Mouse (Mus musculus): ENCODE data around the gene Rpp25. TPM values are rescaled to one million over a fixed set of nuclear protein-coding genes. Genes with fewer than 3 reads are reported as not detected.

The Rpp25 gene
- polyA plus RNA-seq, 2 experiments from 2014 or later: not detected

DNA sequence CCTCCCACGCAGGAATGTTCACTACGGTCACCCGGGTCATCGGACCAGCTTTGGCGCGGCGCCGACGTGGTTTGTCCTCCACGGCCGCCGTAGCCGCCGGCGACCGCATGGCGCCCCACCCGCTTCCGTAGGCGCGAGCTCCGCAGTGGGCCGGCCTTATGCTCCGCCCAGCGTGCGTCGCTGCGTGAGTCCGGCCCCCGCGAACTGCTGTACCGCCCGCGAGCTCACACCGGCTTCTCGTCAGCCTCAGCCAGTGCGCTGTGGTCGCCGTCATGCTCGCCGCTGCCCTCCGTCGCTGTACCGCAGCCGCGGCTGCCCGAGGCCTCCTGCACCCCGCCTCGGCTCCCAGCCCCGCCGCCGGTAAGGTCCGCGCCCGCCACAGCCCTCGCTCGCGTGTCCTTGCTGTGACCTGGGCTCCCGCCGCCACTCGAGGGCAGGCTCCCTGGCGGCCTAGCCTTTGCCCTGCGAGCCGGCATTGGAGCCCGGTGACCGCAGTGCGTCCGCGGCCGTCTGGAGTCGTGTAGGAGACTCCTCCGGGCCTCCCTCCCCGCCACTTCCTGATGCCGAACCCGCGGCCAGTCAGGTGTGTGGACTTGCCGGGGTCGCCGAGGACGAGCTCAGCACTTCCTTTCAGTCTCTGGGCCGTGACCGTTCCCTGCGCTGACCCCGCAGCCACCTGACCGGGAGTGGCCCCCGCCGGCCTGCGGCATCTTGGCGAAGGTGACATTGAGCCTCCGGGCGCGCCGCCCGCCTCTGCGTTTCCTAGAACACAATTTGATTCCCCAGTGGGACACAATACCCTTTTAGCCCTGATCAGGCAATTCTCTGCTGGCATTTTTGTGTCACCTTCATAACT lies 17.5 kb downstream of the Rpp25 start, which contains the start of gene Cox5a:
Gene Cox5a, plus strand, starts transcription at position 219 of the 856 bp plus-strand sequence.
- peak; percentile 88 for ATAC-seq

DNA sequence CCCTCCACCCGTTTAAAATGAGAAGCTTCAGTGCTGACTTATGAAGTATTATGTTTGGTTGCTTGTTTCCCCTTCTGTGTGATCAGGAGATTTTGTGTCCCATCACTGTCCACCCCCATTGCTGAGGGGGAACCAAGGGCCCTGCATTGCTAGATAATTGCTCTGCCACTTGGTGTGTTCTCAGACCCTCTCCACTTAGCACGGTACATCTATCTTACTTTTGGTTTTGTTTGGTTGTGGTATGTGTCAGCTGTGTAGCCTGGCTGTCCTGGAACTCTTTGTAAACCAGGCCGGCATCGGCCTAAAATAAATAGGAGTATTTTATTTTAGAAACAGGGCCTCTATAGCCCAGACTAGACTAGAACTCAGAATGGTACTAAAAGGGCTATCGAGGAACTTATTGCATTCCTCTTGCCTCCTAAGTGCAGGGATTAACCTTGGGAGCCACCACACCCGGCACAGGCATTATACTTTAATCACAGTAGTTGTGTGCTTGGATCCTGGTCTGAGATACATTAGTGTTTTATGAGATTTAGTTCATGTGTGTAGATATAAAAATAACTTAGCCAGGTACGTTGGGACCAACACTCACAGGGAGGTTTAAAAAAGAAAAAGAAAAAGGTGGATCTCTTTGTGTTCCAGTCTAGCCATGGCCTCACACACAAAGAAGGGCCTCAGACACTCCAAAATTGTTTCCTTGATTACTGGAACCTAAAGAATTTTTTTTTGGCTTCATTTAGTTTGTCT lies 18.5 kb downstream of the Rpp25 start:
- ATAC-seq: no peak

GRCm38 (mm10) chr9:57522861-57523246 lies 19.0 kb downstream of the Rpp25 start:
- ATAC-seq: no peak

DNA sequence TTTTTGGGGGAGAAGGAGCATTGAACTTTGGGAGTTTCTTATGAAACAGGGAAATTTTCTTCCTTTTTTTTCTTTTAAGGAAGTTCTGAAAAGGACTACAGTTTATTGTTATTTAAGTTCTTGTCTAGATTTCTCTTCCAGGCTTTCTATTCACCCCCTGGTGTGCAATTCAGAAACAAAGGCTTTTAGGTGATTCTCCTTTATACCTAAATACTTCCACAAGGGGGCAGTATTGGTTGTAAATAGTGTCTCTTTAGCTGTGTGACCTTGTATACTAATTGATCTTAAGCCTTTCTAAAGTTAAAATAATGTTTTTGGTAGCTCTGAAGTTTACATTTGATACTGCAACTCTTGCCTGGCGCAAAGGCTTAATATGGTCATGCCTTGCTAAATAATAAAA lies 19.9 kb downstream of the Rpp25 start:
- ATAC-seq: no peak

- ATAC-seq: no peak
Measured at GRCm38 (mm10) chr9:57524439-57524838, 20.6 kb downstream of the Rpp25 start.

- ATAC-seq: no peak
Measured at GRCm38 (mm10) chr9:57525516-57525915, 21.7 kb downstream of the Rpp25 start.

GRCm38 (mm10) chr9:57526435-57526834 lies 22.6 kb downstream of the Rpp25 start:
- no peak for ATAC-seq

DNA sequence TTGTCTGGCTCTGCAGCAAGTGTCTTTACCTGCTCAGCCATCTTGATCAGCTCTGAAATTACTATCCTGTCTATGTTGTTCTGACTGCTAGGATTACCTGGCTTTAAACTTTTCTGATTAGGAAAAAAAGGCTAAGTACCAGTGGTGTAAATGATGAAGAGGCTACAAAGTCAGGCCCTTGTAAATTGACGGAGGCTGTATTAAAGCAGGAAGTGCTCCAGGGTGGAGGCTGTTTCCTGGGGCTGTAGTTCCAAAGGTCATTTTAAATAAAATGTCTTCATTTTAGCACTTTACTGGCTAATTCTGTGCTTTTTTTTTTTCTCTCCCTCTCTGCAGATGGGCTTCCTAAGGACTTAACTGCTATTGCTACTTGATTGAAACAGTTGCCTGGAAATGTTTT lies 28.1 kb downstream of the Rpp25 start:
- no peak for ATAC-seq

DNA sequence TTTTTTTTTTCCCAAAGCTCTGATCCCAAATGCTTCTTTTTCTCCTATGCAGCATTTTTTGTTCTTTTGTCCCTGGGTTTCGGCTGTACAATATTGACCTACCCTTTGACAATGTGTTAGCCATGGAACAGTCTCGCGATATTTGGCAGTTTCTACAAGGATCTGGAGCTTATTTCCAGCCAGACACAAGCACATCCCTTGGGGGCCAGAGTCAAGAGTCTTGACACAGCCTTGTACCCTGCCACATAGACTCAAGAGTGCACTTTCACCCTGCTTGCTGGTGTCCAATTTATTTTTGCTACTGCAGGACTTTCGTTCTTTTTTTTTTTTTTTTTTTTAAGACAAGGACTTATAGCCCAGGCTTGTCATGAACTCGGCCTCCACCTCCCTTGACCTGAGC lies 32.5 kb downstream of the Rpp25 start:
- no peak for ATAC-seq

DNA sequence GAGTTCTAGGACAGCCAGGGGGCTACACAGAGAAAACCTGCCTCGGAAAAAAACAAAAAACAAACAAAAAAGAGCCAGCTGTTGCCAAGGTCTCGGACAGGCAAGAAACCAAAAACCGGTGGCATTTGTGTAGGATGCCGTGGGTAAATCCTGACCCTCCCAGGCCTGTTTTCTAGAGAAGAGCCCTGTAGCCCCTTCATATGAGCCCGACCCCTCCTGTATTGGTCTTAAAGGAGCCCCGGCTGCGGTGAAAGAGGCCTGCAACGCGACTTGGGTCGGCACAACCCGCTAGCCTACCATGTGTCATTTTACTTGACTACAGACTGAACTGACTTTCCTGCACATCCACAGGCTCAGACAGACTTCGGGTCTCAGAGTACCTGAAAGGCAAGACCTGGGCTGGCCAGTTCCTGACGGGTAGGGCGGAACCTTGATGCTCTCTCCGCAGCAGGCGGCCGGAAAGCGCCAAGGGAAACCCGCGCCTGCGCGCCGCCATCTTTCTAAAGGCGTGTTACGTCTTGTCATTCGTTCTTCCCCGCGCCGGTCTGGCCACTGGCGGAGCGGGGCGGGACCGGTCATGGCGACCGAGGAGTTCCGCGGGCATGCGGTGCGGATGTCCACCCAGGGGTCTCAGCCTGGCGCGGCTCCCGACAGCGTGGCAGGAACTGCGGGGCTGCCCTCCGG lies 33.4 kb downstream of the Rpp25 start, which contains the start of gene Fam219b:
Gene Fam219b, plus strand, starts transcription at position 485 of the 684 bp plus-strand sequence.
- peak; percentile 88 for ATAC-seq

DNA sequence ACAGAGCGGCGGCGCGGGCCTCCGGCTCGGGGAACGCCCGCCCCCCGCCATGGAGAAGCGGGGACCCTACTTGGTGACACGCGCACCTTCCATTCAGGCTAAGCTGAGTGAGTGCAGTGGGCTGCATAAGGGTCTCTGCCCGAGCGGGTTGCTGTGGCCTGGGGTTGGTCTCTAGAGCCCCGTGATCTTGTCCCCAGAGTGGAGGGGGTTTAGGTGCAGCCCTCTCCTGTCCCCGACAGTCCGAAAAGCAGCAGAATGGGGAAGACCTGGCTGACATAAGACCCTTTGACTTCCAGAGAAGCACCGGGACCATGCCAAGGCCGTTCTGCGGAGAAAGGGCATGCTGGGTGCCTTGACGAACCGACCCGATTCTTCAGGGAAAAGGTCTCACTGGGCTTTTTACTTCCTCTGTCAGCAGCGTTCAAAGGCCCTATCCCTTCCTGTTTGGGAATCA lies 33.9 kb downstream of the Rpp25 start:
- ATAC-seq: no peak

DNA sequence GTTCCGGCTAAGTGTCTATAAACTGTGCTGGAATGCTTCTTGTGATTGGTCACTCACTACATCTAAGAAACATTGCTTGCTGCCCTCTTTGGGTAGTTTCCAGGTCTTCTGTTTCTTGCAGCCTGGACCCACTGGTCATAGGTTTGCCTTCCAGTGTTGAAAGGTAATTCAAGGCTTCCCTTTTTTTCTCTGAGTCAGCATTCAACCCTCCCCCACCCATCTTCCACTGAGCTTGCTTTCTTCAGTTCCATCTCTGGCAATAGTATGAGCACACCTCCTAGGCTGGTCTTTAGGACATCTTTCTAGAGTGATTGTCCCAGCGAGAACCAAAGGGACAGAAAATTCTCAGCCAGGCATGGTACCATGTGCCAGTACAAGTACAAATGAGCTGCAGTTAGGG lies 35.7 kb downstream of the Rpp25 start:
- no peak for ATAC-seq

GRCm38 (mm10) chr9:57541312-57541711 lies 37.5 kb downstream of the Rpp25 start:
- ATAC-seq: no peak

DNA sequence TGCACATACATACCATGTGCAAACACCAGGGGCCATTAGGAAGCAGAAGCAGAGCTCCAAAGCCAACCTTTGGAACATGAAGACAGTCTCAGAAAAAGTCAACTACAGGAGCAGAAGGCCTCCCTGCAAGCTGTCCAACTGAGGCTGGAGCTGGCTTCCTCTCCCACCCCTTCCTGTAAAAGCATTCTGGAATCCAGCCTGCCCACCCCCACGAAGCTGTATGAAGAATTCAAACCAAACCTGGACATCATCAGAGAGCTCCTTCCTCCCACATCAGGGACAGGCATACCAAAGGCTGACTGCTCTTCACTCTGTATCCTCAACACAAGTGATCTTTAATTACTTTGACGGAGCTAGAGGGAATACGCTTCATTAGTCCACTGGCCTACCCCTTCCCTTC lies 40.1 kb downstream of the Rpp25 start:
- no peak for ATAC-seq

GRCm38 (mm10) chr9:57547287-57547686 lies 43.5 kb downstream of the Rpp25 start:
- no peak for ATAC-seq

- no peak for ATAC-seq
Measured at GRCm38 (mm10) chr9:57547869-57548268, 44.0 kb downstream of the Rpp25 start.

- ATAC-seq: no peak
Measured at GRCm38 (mm10) chr9:57549186-57549585, 45.4 kb downstream of the Rpp25 start.

DNA sequence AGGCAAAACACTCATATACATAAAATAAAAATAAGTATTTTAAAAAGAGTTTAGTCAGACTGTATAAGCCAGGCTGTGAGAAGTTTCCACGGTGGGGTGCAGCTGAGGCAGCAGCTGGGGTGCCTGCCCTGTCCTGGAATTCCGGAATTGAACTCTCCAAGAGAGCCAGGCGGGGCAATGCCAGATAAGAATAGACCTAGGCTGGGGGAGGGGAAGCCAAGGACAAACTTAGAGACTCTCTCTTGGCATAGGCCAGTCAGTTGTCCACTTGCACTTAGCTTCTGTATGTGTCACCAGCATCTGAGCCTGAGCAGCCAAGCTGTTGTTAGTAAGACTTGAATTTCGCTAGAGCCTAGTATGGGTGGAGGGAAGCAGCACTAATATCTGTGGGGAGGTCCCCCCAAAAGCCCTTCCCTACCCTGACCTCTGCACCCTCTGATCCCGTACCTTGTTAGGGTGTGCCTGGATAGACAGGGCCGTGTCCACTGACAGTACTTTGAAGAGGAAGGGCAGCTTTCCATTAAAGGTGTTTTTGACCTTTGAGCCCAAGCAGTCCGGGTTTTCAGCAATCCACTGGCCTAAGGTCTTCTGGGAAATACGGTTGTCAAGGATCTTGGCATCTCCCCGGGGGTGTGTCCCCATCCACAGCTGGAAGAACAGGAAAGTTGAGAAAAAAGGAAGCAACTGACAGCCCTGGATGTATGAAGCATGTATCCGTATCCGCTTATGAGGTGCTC lies 46.5 kb downstream of the Rpp25 start:
- no peak for ATAC-seq

DNA sequence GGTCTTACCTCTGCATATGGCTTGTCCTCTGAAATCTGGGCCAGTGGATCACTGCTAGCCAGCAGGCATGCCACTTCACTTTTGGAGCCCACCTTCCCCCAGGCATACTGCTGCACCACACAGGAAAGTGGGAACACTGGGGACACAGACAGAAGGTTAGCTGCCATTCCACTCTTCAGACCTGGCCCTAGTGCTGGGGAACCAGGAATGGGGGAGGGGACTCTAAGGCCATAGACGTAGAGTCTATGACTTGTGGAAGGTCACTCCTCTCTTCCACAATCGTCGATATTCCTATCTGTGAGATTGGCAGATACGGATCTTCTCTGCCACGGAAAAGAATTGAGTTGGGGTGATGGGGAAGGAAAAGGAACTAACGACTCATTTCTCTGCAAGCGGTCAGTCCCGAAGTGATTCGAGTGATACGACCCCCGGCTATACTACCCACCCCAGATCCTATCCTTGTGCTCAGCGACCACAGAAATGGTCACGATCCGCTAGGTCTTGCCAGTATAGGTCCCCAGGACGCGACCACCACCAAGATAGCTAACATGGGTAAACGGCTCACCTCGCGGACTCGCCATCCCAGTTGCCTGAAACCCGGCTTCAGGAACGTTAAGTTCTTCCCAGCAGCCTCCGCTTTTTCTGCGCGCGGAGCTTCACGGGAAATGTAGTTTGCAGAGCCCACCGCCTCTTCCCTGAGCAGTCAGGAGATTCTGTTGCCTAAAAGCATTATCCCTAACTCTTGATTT lies 48.5 kb downstream of the Rpp25 start, which contains the start of gene Mpi:
Gene Mpi, minus strand, starts transcription at position 625 of the 749 bp plus-strand sequence.
- no peak for ATAC-seq

DNA sequence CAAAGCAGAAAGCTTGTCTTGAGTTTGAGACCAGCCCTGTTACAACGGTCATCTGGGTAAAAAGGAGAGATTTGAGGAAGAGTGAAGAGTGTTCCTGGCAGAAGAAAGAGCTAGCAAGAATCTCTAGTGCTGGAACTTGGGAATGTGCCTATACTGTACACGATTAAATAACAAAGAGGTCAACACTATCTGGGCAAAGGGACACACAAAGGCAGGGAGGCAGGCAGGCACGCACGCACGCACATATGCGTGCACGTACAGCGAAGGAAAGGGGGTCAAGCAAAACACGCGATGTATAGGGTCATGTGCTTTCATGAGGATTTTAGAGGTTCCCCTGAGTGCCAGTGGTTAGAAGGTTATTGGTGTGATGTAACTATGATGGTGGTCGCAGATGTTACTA lies 49.3 kb downstream of the Rpp25 start:
- no peak for ATAC-seq

DNA sequence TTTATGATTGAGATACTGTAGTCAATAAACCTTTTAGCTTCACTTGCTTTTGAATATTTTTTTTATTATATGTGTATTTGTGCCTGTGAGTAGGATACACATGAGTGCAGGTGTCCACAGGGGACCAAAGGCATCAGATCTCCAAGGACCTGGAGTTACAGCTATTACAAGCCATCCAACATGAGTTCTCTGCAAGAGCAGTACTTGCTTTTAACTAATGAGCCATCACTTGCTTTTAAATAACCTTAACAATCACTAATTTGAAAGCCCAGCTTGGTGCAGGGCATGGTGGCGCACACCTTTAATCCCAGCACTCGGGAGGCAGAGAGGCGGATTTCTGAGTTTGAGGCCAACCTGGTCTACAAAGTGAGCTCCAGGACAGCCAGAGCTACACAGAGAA lies 50.9 kb downstream of the Rpp25 start:
- no peak for ATAC-seq
